Mouse (Mus musculus) layer of hippocampus, postnatal 36 days (tissue): ENCODE measurements around the gene Cckbr. TPM values are rescaled to one million over a fixed set of nuclear protein-coding genes. Genes with fewer than 3 reads are reported as not detected.
"Not testable (repeated sequence)": the region's sequence is repeated elsewhere in the genome, so short reads cannot be mapped to it uniquely, and the experiment has no call there.

Experiments used
- DNase-seq, 2 experiments: peaks; one replicate each; pipeline ENCODE4 v3.0.0; 2022
- total RNA-seq, 2 experiments: library from RNA; stranded (reverse); gene quantifications; 2 replicates each; pipeline ENCODE4 v1.2.3; 2021

Gene Cckbr
- total RNA-seq, 2 experiments from 2014 or later = 5.9 to 6.6 TPM

DNA sequence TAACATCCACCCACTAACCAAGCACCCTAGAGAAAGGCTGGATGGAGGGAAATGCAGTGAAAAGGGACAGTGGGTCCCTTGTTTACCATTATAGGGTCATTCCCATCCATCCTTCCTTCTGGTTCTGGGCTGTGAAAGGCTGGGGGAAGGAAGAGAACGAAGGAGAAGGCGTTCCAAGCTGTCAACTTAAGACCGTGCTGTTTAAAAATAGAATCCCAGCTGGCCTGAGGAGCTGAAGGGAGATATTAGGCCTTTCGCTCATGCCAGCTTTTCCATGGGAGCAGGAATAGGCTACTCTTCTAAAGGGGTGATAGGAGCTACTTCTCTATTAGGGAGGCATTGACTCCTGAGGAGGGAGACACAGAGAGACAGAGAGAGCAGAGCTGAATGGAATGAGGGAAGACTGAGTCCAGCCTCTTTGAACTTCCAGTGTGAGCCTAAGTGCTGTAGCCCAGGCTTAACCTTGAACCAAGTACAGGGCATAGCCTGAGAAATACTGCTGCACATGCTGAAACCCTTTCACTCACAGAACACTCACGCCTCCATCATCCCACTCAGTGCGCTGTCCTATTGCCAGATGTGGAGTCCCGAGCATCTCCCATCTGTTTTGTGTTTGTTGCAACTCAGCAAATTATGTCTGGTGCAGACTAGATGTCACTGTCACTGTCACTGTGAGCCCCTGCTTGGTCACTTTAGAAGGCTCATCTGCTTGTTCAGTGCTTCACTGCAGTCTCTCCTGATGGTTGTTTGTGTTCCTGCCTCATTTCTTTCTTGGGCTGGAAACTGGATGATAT lies 12.6 kb downstream of the Cckbr start:
- peak in 1 of 2 experiments; percentile 11 for DNase-seq

DNA sequence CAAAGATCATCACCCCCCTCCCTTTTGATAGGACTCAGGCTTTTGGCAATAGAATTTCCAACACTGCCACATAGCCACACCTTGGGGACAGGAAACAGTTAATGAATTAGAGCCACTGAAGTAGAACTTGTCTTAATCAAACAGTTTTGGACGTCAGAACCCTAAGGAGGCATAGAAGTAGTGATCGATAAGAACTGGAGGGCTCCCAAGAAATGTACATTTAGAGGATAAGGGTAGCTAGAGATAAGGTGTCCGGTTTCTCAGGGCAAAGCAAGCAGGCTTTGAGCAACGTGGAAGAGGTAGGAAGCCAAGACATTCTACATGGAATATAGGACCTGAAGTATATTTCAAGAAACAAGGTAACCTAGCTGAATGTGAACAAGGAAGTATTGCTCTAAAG lies 15.9 kb downstream of the Cckbr start:
- DNase-seq = no peak

DNA sequence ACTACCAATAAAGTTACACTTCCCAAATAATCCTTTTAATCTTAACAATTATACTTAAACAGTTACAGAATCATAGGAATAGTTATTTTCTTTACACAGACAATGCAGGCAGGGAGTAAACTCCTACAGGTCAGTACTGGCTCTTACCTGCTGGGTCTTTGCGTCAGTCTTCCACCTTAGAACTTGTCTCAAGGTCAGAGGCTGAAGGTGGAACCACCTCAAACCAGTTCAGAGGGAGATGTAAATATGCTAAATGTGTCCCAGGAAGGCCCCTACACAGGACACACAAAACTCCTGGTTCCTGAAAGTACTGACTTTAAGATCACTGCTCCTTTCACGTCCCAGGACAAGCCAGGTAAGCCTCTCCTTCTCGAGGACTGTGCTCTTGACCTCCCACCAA lies 19.5 kb downstream of the Cckbr start:
- DNase-seq = no peak

DNA sequence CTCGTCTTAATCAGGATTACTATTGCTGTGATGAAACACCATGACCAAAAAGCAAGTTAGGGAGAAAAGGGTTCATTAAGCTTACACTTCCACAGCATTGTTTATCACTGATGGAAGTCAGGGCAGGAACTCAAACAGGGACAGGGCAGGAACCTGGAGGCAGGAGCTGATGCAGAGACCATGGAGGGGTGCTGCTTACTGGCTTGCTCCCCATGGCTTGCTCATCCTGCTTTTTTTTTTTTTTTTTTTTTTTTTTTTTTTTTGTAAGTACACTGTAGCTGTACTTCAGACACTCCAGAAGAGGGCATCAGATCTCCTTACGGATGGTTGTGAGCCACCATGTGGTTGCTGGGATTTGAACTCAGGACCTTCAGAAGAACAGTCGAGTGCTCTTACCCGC lies 27.8 kb downstream of the Cckbr start:
- not testable (repeated sequence) for DNase-seq

DNA sequence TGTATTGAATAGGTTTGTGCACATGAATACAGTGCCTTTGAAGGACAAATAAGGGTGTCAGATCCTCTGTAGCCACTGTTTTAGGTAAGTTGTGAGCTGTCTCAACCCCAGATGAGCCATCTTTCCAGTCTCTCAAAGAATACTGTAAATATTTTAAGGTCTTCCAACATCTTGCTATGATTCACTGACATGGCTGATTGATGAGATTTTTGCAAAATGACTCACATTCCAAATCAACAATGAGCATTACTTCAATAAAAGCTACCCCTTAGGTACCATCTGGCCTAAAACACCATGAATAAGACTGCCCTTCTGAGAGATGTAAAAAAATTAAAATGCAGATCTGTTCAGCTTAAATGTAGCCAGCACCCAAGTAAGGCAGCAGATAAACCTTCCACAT lies 33.0 kb downstream of the Cckbr start:
- no peak for DNase-seq

GRCm38 (mm10) chr7:105465505-105465904 lies 40.0 kb downstream of the Cckbr start:
- not testable (repeated sequence) for DNase-seq

DNA sequence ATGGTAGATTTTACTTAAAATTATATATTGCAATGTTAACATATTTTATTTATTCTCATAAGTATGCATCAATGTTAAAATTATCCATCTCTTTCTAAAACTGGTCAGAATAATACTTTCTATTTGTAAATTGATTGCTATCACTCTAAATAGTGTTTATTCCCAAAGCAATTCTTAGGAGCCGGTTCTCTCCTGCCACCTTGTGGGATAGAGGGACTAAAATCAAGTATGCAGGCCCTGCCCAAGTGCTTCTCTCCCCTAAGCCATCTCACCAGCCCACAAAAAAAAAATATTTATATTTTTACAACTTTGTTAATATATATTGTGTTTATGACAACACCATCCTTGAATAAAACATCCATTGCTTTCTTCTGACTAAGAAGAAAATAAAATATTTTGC lies 47.1 kb downstream of the Cckbr start:
- no peak for DNase-seq

DNA sequence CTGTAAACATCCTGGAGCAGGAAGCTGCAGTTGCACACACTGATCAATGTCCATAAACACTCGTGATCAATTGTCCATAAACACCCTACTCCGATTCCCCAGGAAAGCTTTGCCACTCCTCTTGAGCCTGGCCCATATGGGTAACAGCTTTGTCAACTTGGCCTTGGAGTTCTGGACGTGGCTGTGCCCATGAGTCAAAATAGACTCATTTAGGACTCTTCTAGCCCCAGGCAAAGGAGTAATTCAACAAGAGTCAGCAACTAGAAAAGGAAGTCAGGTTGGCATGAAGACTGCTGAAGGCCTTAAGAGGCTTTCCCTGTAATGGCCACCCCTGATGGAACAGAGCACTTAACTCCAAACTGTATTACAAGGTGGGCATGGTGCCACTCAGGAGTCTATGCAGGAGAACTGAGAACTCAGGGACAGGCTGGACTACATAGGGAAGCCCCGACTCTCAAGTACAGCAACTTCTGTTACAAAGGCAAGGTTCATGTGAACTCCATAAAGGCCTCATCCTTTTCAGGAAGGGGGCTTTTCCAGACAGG lies 49.3 kb downstream of the Cckbr start:
- no peak for DNase-seq

- no peak for DNase-seq
Measured at GRCm38 (mm10) chr7:105475396-105475949, 49.9 kb downstream of the Cckbr start.

- no peak for DNase-seq
Measured at GRCm38 (mm10) chr7:105476683-105477432, 51.3 kb downstream of the Cckbr start.

DNA sequence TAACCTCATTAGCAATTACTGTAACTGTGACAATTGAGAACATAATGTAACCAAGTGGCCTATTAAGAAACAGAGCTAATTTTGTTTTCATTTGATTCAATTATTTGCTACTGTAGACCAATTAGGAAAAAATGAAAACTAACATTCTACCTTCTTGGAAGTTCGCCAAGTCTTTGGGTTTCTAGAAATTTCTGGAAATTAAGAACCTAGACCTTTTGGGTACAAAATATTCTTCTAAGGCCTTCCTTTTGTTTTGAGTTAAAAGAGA lies 51.8 kb downstream of the Cckbr start:
- DNase-seq = no peak

DNA sequence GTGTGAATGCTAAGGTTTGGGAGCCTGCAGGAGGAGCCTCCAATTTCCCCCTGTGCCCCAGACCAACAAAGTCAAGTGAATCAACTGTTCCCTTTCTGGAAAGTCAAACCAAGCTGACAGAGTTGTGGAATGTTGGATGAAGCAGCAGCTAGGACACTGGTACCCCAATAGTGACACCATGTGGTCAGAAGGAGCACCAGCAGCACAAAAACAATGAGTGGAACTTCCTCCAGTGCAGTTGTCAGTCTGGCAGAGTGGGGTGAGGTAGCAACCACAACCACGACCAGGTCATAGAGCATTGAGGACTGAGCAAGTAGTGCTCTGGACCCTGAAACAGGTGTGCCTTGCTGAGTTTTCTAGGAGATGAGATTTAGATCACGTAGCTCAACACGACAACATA lies 52.3 kb downstream of the Cckbr start:
- DNase-seq = peak; percentile 42 to 44

GRCm38 (mm10) chr7:105478344-105478743 lies 52.8 kb downstream of the Cckbr start:
- no peak for DNase-seq

DNA sequence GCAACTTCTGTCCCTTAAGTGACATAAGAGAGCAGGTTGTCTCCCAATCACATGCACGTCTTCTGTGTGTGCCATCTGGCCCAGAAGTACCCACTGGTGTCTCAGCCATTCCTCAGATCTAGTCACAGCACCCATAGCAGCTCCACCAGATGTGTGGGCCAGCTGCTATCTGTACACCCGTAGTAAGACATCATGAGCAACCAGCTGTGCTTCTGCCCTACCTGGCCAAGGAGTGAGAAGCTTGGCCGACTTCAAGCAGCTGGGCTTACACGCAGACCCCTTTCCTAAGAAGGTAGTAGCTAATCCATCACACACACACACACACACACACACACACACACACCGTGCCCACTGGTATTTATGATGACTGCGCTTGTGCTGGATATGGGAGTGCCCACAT lies 53.7 kb downstream of the Cckbr start:
- DNase-seq = no peak

DNA sequence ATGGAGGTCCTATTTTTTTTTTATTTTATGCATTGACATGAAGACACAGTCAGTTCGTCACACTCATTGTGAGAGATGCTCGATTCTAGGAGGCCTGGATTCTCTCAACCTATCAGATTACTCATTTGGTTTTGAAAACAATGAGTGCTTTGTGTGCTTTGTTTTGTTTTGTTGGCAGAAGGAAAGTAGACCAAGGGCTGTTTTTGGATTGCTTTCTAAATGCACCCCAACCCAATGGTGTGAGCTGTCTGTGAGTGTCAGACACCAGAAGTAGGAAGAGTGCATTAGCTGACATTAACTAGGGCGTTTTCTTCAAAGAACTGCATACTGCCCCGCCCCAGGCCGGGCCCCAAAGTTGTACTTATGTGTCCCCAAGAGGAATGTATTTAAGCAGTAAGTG lies 54.5 kb downstream of the Cckbr start:
- no peak for DNase-seq

GRCm38 (mm10) chr7:105480561-105481504 lies 55.3 kb downstream of the Cckbr start:
- peak in 1 of 2 experiments; percentile 9 for DNase-seq

DNA sequence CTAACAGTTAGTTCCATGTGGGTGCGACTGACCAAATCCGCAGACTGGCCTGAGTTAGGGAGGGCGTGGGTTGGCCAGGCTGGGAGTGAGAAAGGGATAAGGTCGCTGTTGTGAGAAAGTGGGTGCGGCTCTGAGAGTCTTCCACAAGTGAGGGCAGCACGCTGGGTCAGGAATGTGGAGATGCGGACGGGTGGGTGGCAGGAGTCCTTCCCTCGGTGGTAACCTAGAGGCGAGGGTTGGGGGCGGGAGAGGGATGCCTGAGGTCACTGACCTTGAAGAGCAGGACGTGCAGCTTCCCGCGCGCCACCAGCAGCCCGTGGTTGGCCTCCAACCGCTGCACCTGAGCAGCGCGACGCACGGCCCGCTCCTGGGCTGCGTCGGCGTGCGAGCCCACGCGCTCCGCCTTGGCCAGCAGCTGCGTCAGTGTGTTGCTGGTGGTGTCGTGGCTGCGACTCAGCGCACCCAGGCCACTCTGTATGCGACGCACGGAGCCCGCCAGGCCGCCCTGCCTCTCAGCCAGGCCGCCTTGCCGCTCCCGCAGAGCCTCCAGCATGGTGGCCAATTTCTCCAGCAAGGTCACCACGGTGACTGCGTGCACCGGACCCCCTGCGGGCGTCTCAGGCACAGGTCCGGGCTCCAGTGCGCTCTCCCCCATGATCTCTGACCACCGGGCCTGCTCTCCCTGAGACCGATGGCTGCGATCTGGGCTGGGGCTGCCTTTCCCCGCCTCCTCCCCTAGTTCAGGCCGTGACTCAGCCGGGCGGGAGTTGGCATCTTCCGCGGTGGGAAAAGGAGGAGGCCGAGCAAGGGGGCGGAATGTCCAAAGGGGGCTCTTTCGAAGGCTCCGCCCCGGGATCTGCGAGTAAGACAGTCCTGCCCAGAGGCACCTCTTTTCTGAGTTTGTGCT lies 56.2 kb downstream of the Cckbr start, which contains the start of gene Cavin3:
Cavin3 (minus strand) TSS at position 796 of the 907 bp plus-strand sequence.
- DNase-seq = peak; percentile 63 to 67

GRCm38 (mm10) chr7:105482426-105482825 lies 56.9 kb downstream of the Cckbr start:
- DNase-seq = no peak

DNA sequence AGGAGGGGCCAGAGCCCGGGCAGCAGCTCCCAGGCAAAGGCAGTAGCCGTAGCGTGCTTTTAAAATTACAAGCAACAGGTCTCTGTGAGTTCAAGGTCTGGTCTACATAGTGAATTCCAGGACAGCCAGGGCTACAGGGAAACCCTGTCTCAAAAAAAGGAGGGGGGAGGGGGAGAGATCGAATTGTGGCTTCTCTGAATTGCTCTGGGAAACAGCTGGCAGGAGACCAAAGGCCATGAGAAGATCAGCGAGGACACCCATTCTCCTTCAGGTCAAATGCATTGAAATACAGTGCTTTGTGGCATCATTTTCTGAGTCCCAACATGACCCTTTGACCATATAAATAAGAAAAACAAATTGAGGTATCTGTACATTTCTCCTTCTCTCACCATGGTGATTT lies 59.5 kb downstream of the Cckbr start:
- DNase-seq = no peak

DNA sequence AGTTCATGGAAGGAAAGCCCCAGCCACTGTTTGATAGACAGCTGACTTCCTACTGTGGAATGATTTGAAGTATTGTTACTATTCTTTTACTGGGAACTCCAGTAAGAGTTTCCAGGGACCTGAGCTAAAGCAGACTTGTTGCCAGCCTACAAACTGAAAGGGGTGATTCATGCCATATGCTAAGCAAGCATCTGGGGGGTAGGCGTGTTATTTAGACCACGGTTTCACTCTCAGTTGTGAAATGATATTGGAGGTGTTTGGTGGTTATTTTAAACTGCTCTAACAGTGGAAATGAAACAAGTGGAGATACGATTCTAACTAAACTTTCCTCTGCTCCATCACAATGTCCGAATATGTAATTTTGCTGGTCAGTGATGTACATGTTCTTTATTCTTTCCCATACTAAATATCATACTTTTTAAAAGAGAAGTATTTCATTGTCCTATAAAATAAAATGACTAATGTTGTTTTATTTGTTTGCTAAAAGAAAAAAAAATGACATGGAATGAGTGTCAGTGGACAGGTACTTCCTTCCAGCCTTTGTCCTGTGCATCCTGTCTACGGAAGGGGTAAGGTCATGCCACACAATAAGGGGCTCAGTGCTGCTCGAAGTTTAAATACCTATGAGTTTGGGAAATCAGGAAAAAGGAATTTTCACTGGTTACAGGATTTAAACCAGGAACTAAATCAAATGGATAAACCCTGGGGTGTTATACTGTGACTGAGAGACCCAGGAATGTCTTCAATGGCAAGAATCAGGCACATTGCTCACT lies 61.8 kb downstream of the Cckbr start:
- peak; percentile 67 to 71 for DNase-seq
